Mouse (Mus musculus) kidney, embryonic 14.5 days (tissue): ENCODE measurements around the gene Polr3c. TPM values are rescaled to one million over a fixed set of nuclear protein-coding genes. Genes with fewer than 3 reads are reported as not detected.
A peak's percentile ranks its signal among the peaks of the same experiment; 100 is the strongest.

Experiments
- ATAC-seq: fragments of 200-750 bp; cut with Nextera tagmentation; 2 replicates; pipeline ENCODE4 v1.8.0; 2017; ENCODE audit warnings: moderate number of reproducible peaks, mild to moderate bottlenecking, moderate TSS enrichment, moderate library complexity; ENCODE audit not compliant: low FRiP score, low TSS enrichment
- H3K27ac ChIP-seq: fragments of 300-500 bp; sonication (generic); 2 replicates; pipeline ENCODE4 v1.5.1; 2014; ENCODE audit warnings: low read depth, mild to moderate bottlenecking, low read length, moderate library complexity, mixed read lengths
- H3K27me3 ChIP-seq: fragments of 300-500 bp; sonication (generic); 2 replicates; pipeline ENCODE4 v1.6.1; 2014; ENCODE audit warnings: mild to moderate bottlenecking, low read length; ENCODE audit not compliant: control insufficient read depth, insufficient read depth
- H3K36me3 ChIP-seq: fragments of 300-500 bp; sonication (generic); 2 replicates; pipeline ENCODE4 v1.6.1; 2014; ENCODE audit warnings: low read length, mixed read lengths; ENCODE audit not compliant: control insufficient read depth, insufficient read depth
- H3K4me1 ChIP-seq: fragments of 300-500 bp; sonication (generic); 2 replicates; pipeline ENCODE4 v1.6.1; 2014; ENCODE audit warnings: low read length, mixed read lengths; ENCODE audit not compliant: control insufficient read depth, insufficient read depth
- H3K4me2 ChIP-seq: fragments of 300-500 bp; sonication (generic); replicated peaks from 2 replicates; pipeline ENCODE4 v1.6.1; 2014; ENCODE audit warnings: low read depth, mild to moderate bottlenecking, low read length
- H3K4me3 ChIP-seq: fragments of 300-500 bp; sonication (generic); 2 replicates; pipeline ENCODE4 v1.5.1; 2014; ENCODE audit warnings: mild to moderate bottlenecking, low read length
- H3K9ac ChIP-seq: fragments of 300-500 bp; sonication (generic); 2 replicates; pipeline ENCODE4 v1.6.1; 2014; ENCODE audit warnings: low read depth, mild to moderate bottlenecking, low read length, moderate library complexity
- H3K9me3 ChIP-seq: fragments of 300-500 bp; sonication (generic); 2 replicates; pipeline ENCODE4 v1.6.1; 2016; ENCODE audit warnings: low read length; ENCODE audit not compliant: control insufficient read depth
- WGBS: fragments of 180-500 bp; shearing (Covaris S2); extraction: QIAGEN DNeasy Blood & Tissue Kit; methylation state at CpG from one replicate; pipeline ENCODE4 v1.1.7; 2014; 5-methylcytosine and 5-hydroxymethylcytosine counted together
- polyA plus RNA-seq: library from polyadenylated mRNA; unstranded; fragments of >200 nt; fragmentation: Nextera tagmentation; extraction: Ambion mirVana; gene quantifications from 2 replicates; pipeline ENCODE4 v1.2.1, GENCODE M21; 2014

Gene Polr3c
- polyA plus RNA-seq, 1 experiment from 2014 or later = 38.5 TPM

DNA sequence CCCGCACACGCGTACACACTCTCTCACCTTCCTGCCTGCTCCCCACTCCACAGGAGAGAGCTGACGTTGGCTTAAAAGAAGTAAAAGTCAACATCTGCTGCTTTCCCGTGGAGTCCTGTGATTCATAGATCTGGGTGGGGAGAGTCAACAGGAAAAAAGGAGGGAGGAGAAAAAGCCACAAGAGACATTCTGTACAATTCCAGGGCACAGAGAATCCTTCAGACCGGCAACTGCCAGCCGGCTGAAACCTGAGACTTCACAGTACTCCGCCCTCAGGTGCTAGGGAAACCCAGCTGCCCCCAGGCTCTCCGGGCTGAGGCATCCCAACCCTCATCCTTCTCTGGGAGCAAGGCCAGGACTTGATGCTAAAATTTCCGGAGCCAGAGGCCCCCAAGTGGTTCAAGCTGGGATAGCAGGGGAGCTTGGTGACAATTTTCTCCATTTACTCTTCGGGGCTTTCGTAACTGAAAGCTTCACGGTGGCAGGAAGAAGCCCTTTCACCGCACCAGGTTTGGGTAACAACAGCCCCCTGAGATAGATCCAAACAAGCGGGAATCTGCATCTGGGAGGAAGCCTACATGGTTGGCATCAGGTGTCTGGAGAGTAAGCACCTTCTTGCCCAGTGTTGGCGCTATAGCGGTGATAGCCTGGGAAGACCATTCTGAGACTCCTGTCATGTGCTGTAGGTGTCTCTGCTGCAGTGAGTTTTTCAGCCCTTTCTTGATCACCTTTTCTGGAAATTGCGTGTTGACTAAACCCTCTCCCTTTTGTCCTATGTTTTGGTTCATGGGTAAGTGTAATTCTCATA, 63.8 kb downstream of the Polr3c start:
- peak overlapping the region; percentile 38 for H3K4me2 ChIP-seq
- peak overlapping the region; percentile 42; the same call in 1 of the 2 replicates for H3K27ac ChIP-seq
- H3K27me3 ChIP-seq = no peaks in the 10 kb centered on the region
- no peaks in the 10 kb centered on the region for H3K9me3 ChIP-seq
- 6% methylated on average over 15 of the region's 18 CpGs for WGBS
- H3K4me1 ChIP-seq = 0 out of 2 replicates have a peak, but pooled peaks cover 4% of the 10 kb centered on the region
- peak overlapping the region; percentile 23 for H3K4me3 ChIP-seq
- ATAC-seq = peak; percentile 93
- H3K36me3 ChIP-seq = no peaks in the 10 kb centered on the region
- peak overlapping the region; percentile 29 for H3K9ac ChIP-seq

DNA sequence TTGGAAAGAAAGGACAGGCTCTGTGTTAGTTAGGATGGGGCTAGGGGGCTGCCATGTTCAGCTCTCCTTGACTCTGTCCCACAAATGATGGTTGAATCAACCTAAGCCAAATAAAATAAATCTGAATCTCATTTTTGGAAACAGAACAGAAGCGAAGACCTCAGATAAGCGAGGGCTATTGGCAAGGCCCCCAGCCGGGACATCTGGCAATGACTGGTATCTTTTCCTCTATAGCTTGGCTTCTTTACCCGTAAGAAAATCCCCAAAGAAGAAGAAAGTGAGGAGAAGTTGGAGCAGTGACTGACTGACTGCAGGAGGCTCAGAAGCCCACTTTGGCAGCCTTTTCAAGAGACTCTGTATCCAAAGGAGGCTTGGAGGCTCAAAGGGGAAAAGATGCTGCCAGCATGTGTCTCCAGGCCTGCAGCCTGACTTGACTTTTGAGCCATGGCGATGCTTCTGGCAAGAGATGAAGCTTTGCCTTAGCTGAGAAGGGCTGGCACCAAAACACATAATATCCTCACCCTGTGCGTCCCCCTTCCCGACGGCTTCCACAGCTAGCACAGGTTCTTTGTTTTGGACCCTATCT, 64.6 kb downstream of the Polr3c start:
- Histone ChIP-seq H3K36me3 (no peaks in the 10 kb centered on the region), H3K27me3 (no peaks in the 10 kb centered on the region), H3K9me3 (no peaks in the 10 kb centered on the region), H3K4me1 (0 out of 2 replicates have a peak, but pooled peaks cover 4% of the 10 kb centered on the region), H3K9ac (peak overlapping the region; percentile 29; the same call in 1 of the 2 replicates), H3K27ac (peak overlapping the region; percentile 42; the same call in 1 of the 2 replicates), H3K4me2 (peak overlapping the region; percentile 38), H3K4me3 (no peak overlapping the region)
- 42% methylated on average over 8 of the region's 8 CpGs for WGBS
- no peak for ATAC-seq

Other genes starting within 250 kb of the Polr3c start
- 0.20 and 0.30 TPM in 2 replicates for gene Hfe2, start 202.5 kb downstream of the Polr3c start, polyA plus RNA-seq
- gene Txnip, start 169.7 kb downstream of the Polr3c start, polyA plus RNA-seq = 91.1 and 148 TPM in 2 replicates
- gene Gm16253, start 150.6 kb downstream of the Polr3c start, polyA plus RNA-seq = 0.72 and 1.3 TPM in 2 replicates
- gene Polr3gl, start 133.4 kb downstream of the Polr3c start, polyA plus RNA-seq = 18.0 and 22.3 TPM in 2 replicates
- 1.8 and 2.4 TPM in 2 replicates for gene Ankrd34a, start 131.0 kb downstream of the Polr3c start, polyA plus RNA-seq
- gene Lix1l, start 126.5 kb downstream of the Polr3c start, polyA plus RNA-seq = 5.8 and 7.0 TPM in 2 replicates
- 167 and 236 TPM in 2 replicates for gene Rbm8a, start 97.7 kb downstream of the Polr3c start, polyA plus RNA-seq
- 55.8 and 59.6 TPM in 2 replicates for gene Pex11b, start 92.3 kb downstream of the Polr3c start, polyA plus RNA-seq
- not detected in 2 replicates for gene Gm42957, start 92.2 kb downstream of the Polr3c start, polyA plus RNA-seq
- 0.73 and 1.1 TPM in 2 replicates for gene Itga10, start 82.0 kb downstream of the Polr3c start, polyA plus RNA-seq
- 0.33 and 0.37 TPM in 2 replicates for gene Ankrd35, start 57.5 kb downstream of the Polr3c start, polyA plus RNA-seq
- gene Pias3, start 31.2 kb downstream of the Polr3c start, polyA plus RNA-seq = 36.5 and 55.7 TPM in 2 replicates
- 10.4 and 10.8 TPM in 2 replicates for gene Nudt17, start 19.1 kb downstream of the Polr3c start, polyA plus RNA-seq
- 49.6 and 72.1 TPM in 2 replicates for gene Rnf115, start within 50 bp of the Polr3c start, polyA plus RNA-seq
- gene Pdzk1, start 101.7 kb upstream of the Polr3c start, polyA plus RNA-seq = 36.0 and 63.3 TPM in 2 replicates
- 0.08 and 0.17 TPM in 2 replicates for gene Cd160, start 101.7 kb upstream of the Polr3c start, polyA plus RNA-seq
- 5.6 TPM in 2 replicates for gene Gja5, start 177.1 kb upstream of the Polr3c start, polyA plus RNA-seq
- gene Gpr89, start 177.7 kb upstream of the Polr3c start, polyA plus RNA-seq = 47.3 and 50.9 TPM in 2 replicates
- 0.16 and 0.20 TPM in 2 replicates for gene Gja8, start 198.4 kb upstream of the Polr3c start, polyA plus RNA-seq